Mouse (Mus musculus): ENCODE data around the gene Cavin4.

Cavin4 gene

DNA sequence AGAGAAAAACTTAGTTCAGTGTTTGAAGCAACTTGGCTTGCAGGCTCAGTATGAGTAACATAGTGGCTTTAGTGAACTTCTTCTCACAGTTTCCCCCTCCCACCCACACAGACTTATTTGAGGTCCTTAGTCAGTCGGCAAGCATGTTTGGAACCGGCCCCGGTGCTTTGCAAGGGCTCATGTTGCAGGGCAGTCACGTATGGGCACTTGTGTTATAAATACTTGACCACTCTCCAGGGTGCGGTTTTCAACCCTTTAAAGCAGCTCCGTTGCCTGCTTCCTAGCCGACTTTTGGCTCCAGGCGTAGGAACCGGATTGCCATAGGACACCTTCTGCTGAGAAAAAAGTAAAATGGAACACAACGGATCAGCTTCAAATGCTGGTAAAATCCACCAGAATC lies at the start of gene Cavin4:
Gene Cavin4, plus strand, starts transcription at position 244 of the 400 bp plus-strand sequence.
- DNase-seq (ENCODE audit: low spot score in 2 of 2): no peak

DNA sequence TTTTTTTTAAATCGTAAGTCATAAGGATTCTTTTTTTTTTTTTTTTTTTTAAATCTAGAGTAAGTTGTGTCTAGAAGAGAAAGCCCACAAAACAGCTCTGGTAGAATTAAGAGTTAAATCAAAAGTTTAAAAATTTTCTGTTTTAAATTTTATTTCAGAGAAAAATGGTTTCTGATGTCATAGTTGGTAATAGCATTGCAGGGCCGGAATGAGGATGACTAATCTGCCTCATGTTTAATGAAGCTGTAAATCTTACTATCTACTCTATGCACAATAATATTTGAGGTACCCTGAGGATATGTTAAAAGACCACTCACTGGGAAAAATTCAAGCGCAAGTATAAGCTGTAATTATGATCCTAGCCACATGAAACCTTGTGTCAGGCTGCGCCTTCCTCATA lies 47.8 kb upstream of the Cavin4 start:
- no peak for DNase-seq (ENCODE audit: low spot score in 2 of 2)

DNA sequence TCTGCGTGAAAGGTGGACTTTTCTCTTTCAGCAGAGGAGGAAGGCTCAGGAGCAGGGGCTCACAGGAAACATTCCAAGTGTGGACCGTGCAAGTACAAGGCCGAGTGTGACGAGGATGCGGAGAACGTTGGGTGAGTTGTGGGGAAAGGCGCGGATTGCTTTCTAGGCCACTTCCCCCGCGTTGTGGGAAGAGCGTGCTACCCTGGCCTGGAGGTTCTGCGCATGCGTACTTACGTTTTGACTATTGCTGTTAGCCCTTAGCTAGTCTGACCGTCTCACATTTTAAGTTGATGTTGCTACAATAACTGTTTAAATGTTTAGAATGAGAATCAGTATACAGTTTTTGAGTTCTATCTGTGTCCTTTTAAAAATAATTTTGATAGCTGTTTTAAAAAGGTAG lies 46.1 kb upstream of the Cavin4 start:
- DNase-seq (ENCODE audit: low spot score in 2 of 2): no peak

DNA sequence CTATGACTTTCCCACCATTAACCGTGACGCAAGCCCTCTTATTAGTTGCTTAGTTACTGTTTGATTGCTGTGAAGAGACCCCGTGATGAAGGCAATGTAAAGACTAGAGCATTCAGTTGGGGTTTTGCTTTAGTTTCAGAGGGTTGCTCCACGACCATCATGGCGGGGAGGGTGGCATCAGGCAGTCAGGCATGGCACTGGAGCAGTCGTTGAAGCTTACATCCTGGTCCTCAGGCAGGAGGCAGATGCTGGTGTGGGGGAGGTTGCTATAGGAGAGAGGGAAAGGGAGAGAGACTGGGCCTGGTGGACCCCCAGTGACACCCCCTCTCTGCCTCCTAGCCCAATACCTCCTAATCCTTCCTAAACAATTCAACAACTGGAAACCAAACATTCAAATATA lies 43.2 kb upstream of the Cavin4 start:
- DNase-seq (ENCODE audit: low spot score in 2 of 2): no peak

DNA sequence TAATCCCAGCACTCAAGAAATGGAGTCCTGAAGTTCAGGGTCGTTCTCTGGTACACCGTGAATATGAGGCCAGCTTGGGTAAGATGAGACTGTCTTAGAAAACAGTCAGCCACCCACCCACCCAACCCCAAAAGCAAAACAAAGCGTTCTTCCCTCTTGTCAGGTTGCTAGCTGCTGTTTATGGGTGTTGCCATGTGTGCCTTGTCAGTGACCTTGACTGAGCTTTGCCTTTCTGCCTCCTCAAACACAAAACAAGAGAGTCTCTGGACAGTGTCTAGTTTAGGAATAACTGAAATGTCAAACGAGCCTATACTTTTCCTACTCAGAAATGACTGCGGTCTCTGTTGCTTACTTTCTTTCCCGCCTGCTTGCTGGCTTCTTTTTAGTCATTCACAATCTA lies 41.1 kb upstream of the Cavin4 start:
- no peak for DNase-seq (ENCODE audit: low spot score in 2 of 2)

DNA sequence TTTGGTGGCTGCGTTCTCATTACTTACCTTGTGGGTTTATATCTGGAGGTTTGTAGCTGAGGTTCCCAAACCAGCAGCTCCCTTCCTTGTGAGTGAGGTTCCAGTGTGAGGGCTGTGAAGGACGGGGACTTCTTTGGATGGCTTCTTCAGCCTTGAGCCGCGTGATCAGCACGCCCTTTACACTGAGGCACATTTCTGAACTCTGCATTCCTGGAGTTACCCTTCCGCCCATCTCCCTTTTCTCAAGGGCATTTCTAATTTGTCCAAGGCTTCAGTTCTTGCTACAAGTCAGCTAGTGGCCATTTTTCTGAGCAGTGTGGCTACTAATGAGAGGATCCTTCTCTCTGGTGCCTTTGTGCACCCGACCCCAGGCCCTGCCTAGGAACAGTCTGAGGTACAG lies 40.4 kb upstream of the Cavin4 start:
- no peak for DNase-seq (ENCODE audit: low spot score in 2 of 2)

DNA sequence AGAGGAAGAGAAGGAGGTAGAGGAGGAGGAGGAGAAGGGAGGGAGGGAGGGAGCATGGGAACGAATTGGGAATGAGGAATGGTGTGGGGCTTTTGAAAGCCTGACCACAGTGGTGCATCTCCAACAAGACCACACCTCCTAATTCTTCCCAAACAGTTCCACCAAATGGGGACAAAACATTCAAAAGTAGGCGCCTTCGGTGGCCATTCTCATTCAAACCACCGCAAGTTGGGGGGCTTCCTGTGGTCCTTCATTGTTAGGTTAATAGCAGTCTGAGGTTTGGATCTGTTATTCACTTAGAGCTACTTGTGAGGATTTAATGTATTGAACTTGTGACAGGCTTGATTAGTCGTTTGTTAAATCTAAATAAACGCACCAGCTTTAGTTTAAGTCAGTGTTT lies 38.4 kb upstream of the Cavin4 start:
- no peak for DNase-seq (ENCODE audit: low spot score in 2 of 2)

DNA sequence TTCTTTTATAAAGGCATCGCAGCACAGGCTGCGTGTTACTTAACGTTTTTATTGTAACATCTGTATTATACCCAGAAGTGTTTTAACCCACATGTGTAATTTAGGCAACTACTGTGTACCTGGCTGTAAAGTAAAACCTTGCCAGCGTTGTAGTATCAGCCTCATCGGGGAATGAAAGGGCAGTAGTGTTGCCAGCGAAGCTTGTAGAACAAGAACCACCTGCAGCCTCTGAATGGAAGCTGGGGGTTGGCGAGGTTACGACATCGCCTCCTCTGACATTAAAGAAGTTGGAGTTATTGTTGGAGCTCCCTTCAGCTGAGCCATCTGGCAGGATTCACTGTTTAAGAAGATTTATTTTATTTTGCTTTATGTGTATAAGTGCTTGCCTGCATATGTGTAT lies 37.5 kb upstream of the Cavin4 start:
- no peak for DNase-seq (ENCODE audit: low spot score in 2 of 2)

DNA sequence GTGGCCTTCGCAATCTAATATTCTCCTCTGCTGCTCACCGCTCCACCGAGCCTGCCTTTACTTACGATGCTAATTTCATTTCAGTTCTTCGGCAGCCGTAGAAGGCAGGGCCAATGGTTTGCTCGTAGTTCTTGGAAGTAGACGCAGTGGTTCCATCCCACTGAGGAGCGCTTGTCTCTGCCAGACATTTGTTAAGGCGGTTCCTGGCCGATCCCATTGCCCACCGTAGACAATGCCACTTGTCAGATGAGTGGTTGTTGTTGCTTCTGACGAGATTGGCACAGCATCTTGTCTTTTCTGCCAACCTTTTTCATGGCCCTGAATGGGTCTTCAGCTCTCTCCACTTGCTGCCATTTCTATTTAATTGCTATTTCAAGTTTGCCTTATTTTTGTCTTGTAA lies 33.9 kb upstream of the Cavin4 start:
- no peak for DNase-seq (ENCODE audit: low spot score in 2 of 2)

DNA sequence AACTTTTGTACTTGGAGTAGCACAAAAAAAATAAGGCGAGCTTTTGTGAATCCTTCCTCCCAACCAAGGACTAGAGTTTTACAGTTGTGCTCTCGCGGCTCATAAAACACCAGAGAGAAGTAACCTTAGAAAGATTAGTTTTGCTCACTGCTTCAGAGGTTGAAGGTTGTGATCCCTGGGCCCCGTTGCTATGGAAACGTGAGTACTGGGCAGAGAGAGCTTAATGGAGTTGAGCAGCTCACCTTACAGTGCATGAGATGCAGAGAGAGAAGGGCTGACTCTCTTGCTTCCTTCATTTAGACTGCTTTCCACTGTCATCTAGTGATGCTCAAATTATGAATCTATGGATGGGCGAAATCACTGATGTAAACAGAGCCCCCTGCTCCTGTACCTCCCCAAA lies 29.8 kb upstream of the Cavin4 start:
- DNase-seq (ENCODE audit: low spot score in 2 of 2): no peak

DNA sequence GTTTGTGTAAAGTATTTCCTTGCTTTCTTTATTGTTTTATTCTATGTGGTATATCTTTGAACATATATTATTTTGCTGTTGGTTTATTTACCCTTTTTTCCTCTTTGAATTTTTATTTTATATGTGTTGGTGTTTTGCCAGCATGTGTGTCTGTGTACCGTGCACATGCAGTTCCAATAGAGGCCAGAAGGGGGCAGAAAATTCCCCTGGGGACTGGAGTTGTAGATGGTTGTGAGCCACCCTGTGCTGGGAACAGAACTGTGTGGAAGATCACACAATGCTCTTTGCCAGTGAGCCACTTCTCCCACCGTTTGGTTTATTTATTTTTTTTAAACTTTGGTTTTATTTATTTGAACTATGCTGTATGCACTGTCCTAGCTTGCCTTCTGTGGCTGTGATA lies 29.3 kb upstream of the Cavin4 start:
- no peak for DNase-seq (ENCODE audit: low spot score in 2 of 2)

DNA sequence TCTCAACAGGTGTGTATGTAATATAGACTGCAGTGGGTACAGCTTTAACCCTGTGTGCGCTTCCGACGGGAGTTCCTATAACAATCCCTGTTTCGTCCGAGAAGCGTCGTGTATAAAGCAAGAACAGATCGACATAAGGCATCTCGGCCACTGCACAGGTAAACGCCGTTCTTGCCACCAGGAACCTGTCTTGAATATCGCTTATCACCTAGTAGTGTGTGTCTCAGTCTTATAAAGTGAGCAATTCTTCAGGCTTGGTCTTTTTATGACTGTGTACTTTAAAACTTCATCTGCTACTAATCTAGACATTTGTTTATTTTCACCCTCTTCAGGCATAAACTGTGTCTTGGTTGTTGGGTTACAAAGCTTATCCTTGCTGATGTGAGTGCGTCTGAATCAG lies 26.5 kb upstream of the Cavin4 start:
- DNase-seq (ENCODE audit: low spot score in 2 of 2): no peak

DNA sequence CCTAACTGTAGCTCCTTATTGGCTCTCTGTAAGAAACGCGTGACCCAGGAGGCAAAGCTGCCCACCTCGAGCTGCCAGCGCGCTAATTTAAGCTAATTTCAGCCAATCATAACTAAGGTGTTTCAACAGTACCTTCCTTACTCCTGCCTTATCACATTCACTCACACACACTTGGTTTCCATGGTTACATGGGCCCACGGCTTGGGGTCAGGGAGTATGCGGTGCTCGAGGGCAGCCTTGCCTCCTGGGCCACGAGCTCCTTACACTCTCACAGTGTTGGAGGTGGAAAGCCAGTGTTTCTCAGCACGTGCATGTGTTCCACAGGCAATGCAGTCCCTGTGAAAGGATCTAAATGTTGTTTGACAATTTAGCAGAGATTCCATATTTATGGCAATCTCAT lies 25.2 kb upstream of the Cavin4 start:
- DNase-seq (ENCODE audit: low spot score in 2 of 2): no peak

DNA sequence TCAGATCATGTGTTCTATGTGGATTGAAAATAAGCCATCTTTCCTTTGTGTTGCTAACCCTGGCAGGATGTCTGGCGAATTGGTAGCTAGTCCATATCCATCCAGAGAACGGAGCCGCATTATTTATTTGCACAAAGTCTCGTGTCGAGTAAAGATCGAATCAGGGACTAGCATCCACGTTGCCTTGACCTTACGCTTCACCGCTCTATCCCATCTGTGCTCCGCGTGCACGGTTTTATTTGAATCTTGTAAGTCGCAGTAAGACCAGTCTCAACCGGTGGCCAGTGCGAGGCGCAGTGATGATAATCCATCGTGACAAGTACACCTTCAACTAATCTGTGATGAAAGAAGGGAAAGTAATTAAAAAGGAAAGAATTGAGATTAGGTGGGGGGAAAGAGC lies 23.8 kb upstream of the Cavin4 start:
- DNase-seq (ENCODE audit: low spot score in 2 of 2): no peak

DNA sequence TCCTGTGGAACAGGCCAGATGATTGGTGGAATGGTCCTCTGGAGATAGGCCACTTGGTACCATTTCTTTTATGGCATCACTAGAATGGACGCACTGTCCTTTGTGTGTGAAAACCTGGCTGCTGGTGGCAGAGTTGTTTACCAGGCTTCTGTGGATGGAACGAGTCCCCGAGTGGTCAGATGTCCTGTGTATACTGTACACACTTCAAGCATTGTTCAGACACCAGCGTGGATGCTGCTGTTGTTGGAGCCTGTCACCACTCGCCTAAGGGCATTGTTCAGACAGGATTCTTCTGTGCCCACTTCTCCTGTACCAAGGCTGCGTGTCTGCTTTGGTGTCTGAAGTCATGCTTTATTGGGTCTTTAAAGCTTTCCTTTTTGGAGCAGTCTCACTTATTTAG lies 19.5 kb upstream of the Cavin4 start:
- no peak for DNase-seq (ENCODE audit: low spot score in 2 of 2)

DNA sequence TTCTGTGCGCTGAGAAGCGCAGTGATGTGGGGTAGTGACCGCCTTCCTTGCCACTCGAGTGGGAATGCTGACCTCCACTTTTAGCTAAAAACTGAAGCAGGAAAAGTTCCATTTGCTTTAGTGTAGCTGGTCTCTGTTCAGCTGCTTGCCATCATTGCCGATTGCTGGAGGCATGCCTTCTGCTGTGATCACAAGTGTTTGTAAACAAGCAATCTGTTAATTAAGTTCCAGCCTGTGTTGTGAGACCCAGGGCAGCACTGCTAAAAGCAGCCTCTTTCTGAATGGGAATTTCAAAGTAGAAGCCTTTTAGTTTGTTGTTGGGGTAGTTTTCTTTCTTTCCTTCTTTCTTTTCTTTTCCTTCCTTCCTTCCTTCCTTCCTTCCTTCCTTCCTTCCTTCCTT lies 17.2 kb upstream of the Cavin4 start:
- DNase-seq (ENCODE audit: low spot score in 2 of 2): no peak

DNA sequence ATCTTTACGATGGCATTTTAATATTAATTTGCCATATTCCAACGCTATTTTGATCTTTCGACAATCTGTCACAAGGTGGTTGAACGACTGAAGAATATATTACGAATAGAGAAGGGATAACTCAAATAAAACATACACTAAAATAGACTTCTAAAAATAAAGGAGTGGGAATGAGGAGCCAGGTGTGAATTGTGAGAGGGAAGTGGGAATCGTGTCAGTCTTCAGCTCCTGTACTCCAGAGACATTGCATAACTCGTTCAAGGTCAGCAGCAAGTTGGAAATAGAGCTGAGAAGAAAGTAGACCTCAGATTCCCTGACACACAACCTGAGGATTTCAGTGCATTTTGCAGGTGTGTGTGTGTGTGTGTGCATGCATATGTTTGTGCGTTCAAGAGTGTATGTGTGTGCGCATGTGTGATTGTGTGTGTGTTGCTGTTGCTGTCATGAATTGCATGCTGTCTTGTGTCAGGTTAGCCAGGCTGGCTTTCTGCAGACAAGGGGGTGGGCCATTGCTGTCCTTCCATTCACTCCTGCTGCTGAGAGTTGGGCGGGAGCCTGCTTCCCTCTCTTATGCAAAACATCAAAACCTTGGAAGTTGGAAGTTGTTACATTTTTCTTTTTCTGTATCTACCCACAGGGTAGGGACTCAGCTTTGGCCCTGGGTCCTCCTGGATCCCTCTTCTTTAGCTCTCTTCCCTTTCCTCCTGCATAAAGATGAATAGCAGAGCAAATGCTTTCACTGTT lies 12.5 kb upstream of the Cavin4 start:
- DNase-seq (ENCODE audit: low spot score in 2 of 2): no peak

DNA sequence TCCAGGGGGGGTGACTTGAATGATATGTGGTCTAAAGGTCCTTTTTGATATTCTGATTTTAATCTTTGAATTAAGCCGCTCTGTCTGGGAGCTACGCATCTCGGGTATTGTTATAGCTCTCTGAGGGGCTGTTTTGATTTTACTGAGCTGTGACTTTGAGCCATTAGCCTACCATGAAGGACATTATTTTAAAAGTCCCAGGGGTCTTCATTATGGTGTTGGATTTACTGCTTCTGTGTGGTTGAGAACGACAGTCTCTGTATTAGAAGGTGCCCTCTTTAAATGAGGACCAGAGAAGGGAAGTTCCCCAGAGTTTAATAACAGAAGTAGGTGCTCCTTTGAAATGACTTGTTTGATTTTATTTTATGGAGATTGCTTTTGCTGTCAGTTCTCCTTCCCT lies 9.2 kb upstream of the Cavin4 start:
- DNase-seq (ENCODE audit: low spot score in 2 of 2): no peak

DNA sequence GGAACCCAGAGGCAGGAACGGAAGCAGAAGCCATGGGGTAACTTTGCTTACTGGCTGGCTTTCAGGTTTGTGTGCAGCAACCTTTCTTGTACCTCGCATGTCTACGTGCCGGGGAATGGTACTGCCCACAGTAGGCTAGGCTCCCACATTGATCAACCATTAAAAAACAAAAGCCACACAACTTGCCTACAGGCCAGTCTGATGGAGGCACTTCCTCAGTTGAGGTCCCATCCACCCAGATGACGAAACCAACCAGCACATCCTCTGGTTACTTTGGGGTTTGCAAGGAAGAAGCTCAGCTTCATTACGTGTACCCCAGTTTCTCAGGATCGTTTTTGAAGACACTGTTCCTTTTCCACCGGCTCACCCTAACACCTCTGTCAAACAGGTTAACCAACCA lies 6.8 kb upstream of the Cavin4 start:
- DNase-seq (ENCODE audit: low spot score in 2 of 2): no peak

DNA sequence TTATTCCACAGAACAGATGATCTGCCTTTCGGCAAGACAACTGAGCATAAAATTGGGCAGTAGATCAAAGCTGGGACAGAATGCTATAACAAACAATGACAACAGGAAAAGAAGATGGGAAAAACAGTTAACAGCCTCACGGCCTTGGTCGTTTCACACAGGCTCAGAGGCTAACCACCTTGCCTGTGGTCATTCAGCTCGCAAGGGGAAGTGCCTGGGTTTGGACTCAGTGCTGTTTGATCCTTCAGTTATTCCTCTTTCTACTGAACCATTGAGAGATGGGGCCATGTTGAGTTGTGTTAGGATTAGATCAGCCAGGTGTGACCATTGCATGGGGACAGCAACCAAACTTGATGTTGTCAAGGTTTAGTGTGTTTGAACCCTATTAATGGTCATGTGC lies 3.2 kb upstream of the Cavin4 start:
- DNase-seq (ENCODE audit: low spot score in 2 of 2): no peak

DNA sequence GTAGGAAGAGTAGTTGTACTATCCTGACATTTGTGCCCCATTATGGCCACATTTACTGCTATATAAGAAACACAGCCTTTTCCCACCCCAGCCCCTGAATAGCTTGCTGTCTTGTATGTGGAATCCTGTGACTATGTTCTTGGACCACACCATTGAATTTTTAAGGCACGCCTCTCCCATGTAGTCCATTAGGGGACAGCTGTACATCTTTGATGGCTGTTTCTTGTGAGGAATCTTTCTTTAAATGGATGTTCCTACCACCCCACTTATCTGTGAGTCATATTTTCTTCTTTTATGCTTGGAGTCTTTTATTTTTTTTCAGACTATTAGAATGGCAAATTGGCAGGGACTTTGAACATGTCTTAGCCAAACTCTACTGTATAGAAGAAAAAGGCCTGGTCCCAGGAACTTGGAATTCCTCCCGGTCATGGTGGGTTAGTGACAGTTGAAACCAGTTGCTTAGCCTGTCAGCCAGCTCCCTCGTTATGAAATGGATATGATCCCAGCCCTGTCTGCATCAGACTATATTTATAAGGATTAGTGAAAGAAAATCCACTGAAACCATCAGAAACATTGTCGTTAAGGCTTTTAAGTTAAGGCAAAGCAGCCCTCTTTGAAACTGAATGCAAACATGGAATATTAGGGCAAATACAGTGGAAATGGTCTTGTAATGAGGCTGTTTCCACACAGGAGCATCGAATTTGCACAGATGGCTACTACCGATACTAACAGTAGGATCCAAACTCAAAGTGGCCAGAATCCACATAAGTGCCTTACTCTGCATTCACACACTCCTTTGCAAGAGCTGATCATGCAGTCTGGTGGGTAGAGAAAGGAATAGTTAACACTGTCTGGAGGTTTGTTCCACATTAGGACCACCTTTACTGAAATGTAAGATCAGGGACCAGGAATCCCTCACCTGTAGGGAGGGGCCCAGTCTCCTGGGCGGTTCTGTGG lies 2.4 kb upstream of the Cavin4 start:
- DNase-seq (ENCODE audit: low spot score in 2 of 2): no peak

DNA sequence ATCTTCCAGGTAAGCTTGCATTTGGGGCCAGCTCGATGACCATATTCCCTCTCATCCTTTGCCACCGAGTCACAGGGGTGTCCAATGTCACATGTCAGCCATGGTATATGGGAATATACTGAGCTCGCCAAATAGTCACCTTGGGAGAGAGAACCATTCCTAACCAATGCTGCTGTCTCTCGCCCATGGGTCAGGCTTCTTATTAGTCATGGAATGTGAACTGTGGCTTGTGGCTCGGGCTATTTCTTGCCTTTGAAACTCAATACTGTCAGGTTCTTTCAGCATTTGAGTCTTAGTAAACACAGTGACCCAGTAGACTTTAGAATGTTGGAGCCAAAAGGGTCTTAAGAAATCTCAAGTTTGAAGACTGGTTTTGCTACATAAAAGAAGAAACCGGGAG lies 707 bp downstream of the Cavin4 start:
- no peak for DNase-seq (ENCODE audit: low spot score in 2 of 2)

DNA sequence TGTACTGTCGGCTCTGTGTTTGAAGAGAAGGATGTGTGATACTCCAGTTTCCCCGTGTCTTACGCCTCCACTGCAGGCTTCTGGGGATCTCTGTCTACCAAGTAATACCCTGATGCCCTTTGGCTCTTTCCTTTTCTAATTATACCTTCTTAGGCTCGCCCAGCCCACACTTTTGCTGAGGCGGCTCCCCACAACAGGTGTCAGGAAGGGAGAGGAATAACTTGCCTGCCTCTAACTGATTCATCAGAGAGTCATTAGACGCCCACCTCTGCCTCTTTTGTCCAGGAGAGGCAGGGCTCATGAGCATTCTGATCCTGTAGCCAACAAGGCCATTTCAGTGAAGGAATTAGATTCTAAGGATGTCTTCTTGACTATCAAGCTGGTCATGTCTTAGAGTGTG lies 4.0 kb downstream of the Cavin4 start:
- DNase-seq (ENCODE audit: low spot score in 2 of 2): no peak

All from spleen, postnatal 4 days (tissue).